Mouse (Mus musculus) intestine, embryonic 15.5 days (tissue): ENCODE measurements around the gene Chchd10. TPM values are rescaled to one million over a fixed set of nuclear protein-coding genes. Genes with fewer than 3 reads are reported as not detected.
A peak's percentile ranks its signal among the peaks of the same experiment; 100 is the strongest.

ENCODE experiments used
- ATAC-seq: fragments of 200-750 bp; cut with Nextera tagmentation; 2 replicates; pipeline ENCODE4 v1.8.0; 2017; ENCODE audit warnings: moderate TSS enrichment, moderate library complexity
- H3K27ac ChIP-seq: fragments of 300-500 bp; sonication (generic); 2 replicates; pipeline ENCODE4 v1.5.1; 2015; ENCODE audit warnings: mild to moderate bottlenecking, inconsistent platforms
- H3K27me3 ChIP-seq: fragments of 300-500 bp; sonication (generic); replicated peaks from 2 replicates; pipeline ENCODE4 v1.6.1; 2015; ENCODE audit warnings: inconsistent platforms
- H3K36me3 ChIP-seq: fragments of 300-500 bp; sonication (generic); 2 replicates; pipeline ENCODE4 v1.6.1; 2015; ENCODE audit warnings: inconsistent platforms
- H3K4me1 ChIP-seq: fragments of 300-500 bp; sonication (generic); replicated peaks from 2 replicates; pipeline ENCODE4 v1.6.1; 2015; ENCODE audit warnings: inconsistent platforms
- H3K4me2 ChIP-seq: fragments of 300-500 bp; sonication (generic); replicated peaks from 2 replicates; pipeline ENCODE4 v1.6.1; 2015; ENCODE audit warnings: mild to moderate bottlenecking, inconsistent platforms
- H3K4me3 ChIP-seq: fragments of 300-500 bp; sonication (generic); replicated peaks from 2 replicates; pipeline ENCODE4 v1.5.1; 2015; ENCODE audit warnings: inconsistent platforms
- H3K9ac ChIP-seq: fragments of 300-500 bp; sonication (generic); 2 replicates; pipeline ENCODE4 v1.6.1; 2015; ENCODE audit warnings: inconsistent platforms
- H3K9me3 ChIP-seq: fragments of 300-500 bp; sonication (generic); 2 replicates; pipeline ENCODE4 v1.6.1; 2016; ENCODE audit warnings: inconsistent platforms
- WGBS: fragments of 180-500 bp; shearing (Covaris S2); methylation state at CpG from one replicate; pipeline ENCODE4 v1.1.7; 2015; 5-methylcytosine and 5-hydroxymethylcytosine counted together
- polyA plus RNA-seq: library from polyadenylated mRNA; unstranded; fragments of >200 nt; fragmentation: Nextera tagmentation; extraction: Ambion mirVana; gene quantifications from 2 replicates; pipeline ENCODE4 v1.2.1, GENCODE M21; 2015

The Chchd10 gene
- polyA plus RNA-seq, 1 experiment from 2014 or later, result 171 TPM

- 0 out of 2 replicates have a peak, but pooled peaks cover 9% of the 10 kb centered on the region for H3K27me3 ChIP-seq
- WGBS, result 20% methylated on average over 7 of the region's 7 CpGs
- ATAC-seq, result no peak
- H3K4me3 ChIP-seq, result peak overlapping the region; percentile 60; the same call in 1 of the 2 replicates
- H3K36me3 ChIP-seq, result no peaks in the 10 kb centered on the region
- H3K4me2 ChIP-seq, result peak overlapping the region; percentile 97
- no peaks in the 10 kb centered on the region for H3K9me3 ChIP-seq
- no peak overlapping the region for H3K27ac ChIP-seq
- peak overlapping the region; percentile 8; the same call in 1 of the 2 replicates for H3K9ac ChIP-seq
- peaks cover 30% of the 10 kb centered on the region for H3K4me1 ChIP-seq
Measured at GRCm38 (mm10) chr10:75931311-75931710, 1.6 kb upstream of the Chchd10 start.

- ATAC-seq, result peak; percentile 67
- no peaks in the 10 kb centered on the region for H3K36me3 ChIP-seq
- H3K9me3 ChIP-seq, result no peaks in the 10 kb centered on the region
- peak overlapping the region; percentile 84 for H3K9ac ChIP-seq
- H3K27ac ChIP-seq, result peak overlapping the region; percentile 51; the same call in 1 of the 2 replicates
- H3K4me3 ChIP-seq, result peak overlapping the region; percentile 60
- peak overlapping the region; percentile 97 for H3K4me2 ChIP-seq
- WGBS, result 2% methylated on average over 31 of the region's 44 CpGs
- H3K4me1 ChIP-seq, result peaks cover 31% of the 10 kb centered on the region
- 0 out of 2 replicates have a peak, but pooled peaks cover 9% of the 10 kb centered on the region for H3K27me3 ChIP-seq
Measured at GRCm38 (mm10) chr10:75932081-75932678, 750 bp upstream of the Chchd10 start.

GRCm38 (mm10) chr10:75934991-75935390 lies 2.1 kb downstream of the Chchd10 start:
- Histone ChIP-seq H3K27me3 (0 out of 2 replicates have a peak, but pooled peaks cover 9% of the 10 kb centered on the region), H3K4me3 (no peak overlapping the region; the same call in 1 of the 2 replicates), H3K27ac (no peak overlapping the region), H3K4me1 (peaks cover 31% of the 10 kb centered on the region), H3K4me2 (peak overlapping the region; percentile 79), H3K36me3 (no peaks in the 10 kb centered on the region), H3K9me3 (no peaks in the 10 kb centered on the region), H3K9ac (no peak overlapping the region)
- 59% methylated on average over 1 of the region's 1 CpGs for WGBS
- ATAC-seq, result no peak

GRCm38 (mm10) chr10:75935680-75936541 lies 3.0 kb downstream of the Chchd10 start, which contains the start of gene Mmp11:
Gene Mmp11 (minus strand): TSS chr10:75936496.
- Histone ChIP-seq H3K27me3 (0 out of 2 replicates have a peak, but pooled peaks cover 9% of the 10 kb centered on the region), H3K4me3 (peak within 1 kb of the TSS; percentile 62), H3K4me1 (peaks cover 23% of the 10 kb centered on the region), H3K36me3 (no peaks in the 10 kb centered on the region), H3K9me3 (no peaks in the 10 kb centered on the region), H3K27ac (peak within 1 kb of the TSS; percentile 72; the same call in 1 of the 2 replicates), H3K9ac (peak within 1 kb of the TSS; percentile 58), H3K4me2 (peak within 1 kb of the TSS; percentile 79)
- 2% methylated on average over 51 of the region's 51 CpGs for WGBS
- ATAC-seq, result peak; percentile 89

- peak overlapping the region; percentile 79 for H3K4me2 ChIP-seq
- ATAC-seq, result no peak
- no peak overlapping the region for H3K27ac ChIP-seq
- 0 out of 2 replicates have a peak, but pooled peaks cover 5% of the 10 kb centered on the region for H3K27me3 ChIP-seq
- H3K4me3 ChIP-seq, result no peak overlapping the region
- H3K4me1 ChIP-seq, result peaks cover 12% of the 10 kb centered on the region
- no peaks in the 10 kb centered on the region for H3K36me3 ChIP-seq
- H3K9me3 ChIP-seq, result no peaks in the 10 kb centered on the region
- H3K9ac ChIP-seq, result no peak overlapping the region
- 52% methylated on average over 18 of the region's 18 CpGs for WGBS
Measured at GRCm38 (mm10) chr10:75936909-75937667, 4.2 kb downstream of the Chchd10 start.

- H3K4me1 ChIP-seq, result peaks cover 12% of the 10 kb centered on the region
- no peaks in the 10 kb centered on the region for H3K36me3 ChIP-seq
- H3K9me3 ChIP-seq, result no peaks in the 10 kb centered on the region
- H3K9ac ChIP-seq, result no peak overlapping the region
- no peak overlapping the region for H3K4me2 ChIP-seq
- 0 out of 2 replicates have a peak, but pooled peaks cover 5% of the 10 kb centered on the region for H3K27me3 ChIP-seq
- H3K27ac ChIP-seq, result no peak overlapping the region
- 48% methylated on average over 10 of the region's 10 CpGs for WGBS
- no peak overlapping the region for H3K4me3 ChIP-seq
- no peak for ATAC-seq
Measured at GRCm38 (mm10) chr10:75937851-75938643, 5.1 kb downstream of the Chchd10 start.

- WGBS, result 57% methylated on average over 9 of the region's 9 CpGs
- Histone ChIP-seq H3K9me3 (no peaks in the 10 kb centered on the region), H3K27ac (no peak overlapping the region), H3K27me3 (0 out of 2 replicates have a peak, but pooled peaks cover 5% of the 10 kb centered on the region), H3K4me1 (peaks cover 14% of the 10 kb centered on the region), H3K9ac (no peak overlapping the region), H3K36me3 (no peaks in the 10 kb centered on the region), H3K4me2 (no peak overlapping the region), H3K4me3 (no peak overlapping the region)
- no peak for ATAC-seq
Measured at GRCm38 (mm10) chr10:75939481-75940234, 6.7 kb downstream of the Chchd10 start.

- H3K4me2 ChIP-seq, result no peak within 1 kb of the TSS
- no peaks in the 10 kb centered on the region for H3K9me3 ChIP-seq
- WGBS, result 76% methylated on average over 5 of the region's 5 CpGs
- H3K27ac ChIP-seq, result no peak within 1 kb of the TSS
- no peak within 1 kb of the TSS for H3K4me3 ChIP-seq
- H3K36me3 ChIP-seq, result no peaks in the 10 kb centered on the region
- no peak for ATAC-seq
- H3K9ac ChIP-seq, result no peak within 1 kb of the TSS
- peaks cover 9% of the 10 kb centered on the region for H3K4me1 ChIP-seq
- H3K27me3 ChIP-seq, result 0 out of 2 replicates have a peak, but pooled peaks cover 5% of the 10 kb centered on the region
Measured at GRCm38 (mm10) chr10:75940520-75940919, 7.6 kb downstream of the Chchd10 start, which contains the start of gene Gm867. Gene Gm867 (minus strand): TSS chr10:75940672.

GRCm38 (mm10) chr10:75941042-75941824 lies 8.3 kb downstream of the Chchd10 start:
- no peak overlapping the region for H3K27ac ChIP-seq
- H3K36me3 ChIP-seq, result no peaks in the 10 kb centered on the region
- H3K9ac ChIP-seq, result no peak overlapping the region
- no peak overlapping the region for H3K4me3 ChIP-seq
- no peak overlapping the region for H3K4me2 ChIP-seq
- no peaks in the 10 kb centered on the region for H3K9me3 ChIP-seq
- no peak for ATAC-seq
- no peaks in the 10 kb centered on the region for H3K27me3 ChIP-seq
- 75% methylated on average over 9 of the region's 9 CpGs for WGBS
- H3K4me1 ChIP-seq, result peaks cover 4% of the 10 kb centered on the region
